Mouse (Mus musculus): ENCODE data around the gene Hid1. TPM values are rescaled to one million over a fixed set of nuclear protein-coding genes. Genes with fewer than 3 reads are reported as not detected.

The Hid1 gene
- total RNA-seq, 2 experiments from 2014 or later: 0.07 TPM; not detected in 1

GRCm38 (mm10) chr11:115376722-115377121, 9.2 kb upstream of the Hid1 start:
- no peak for ATAC-seq (ENCODE audit: poor library complexity, severe bottlenecking)

- ATAC-seq (ENCODE audit: poor library complexity, severe bottlenecking): no peak
Observed at GRCm38 (mm10) chr11:115374695-115375425, 7.3 kb upstream of the Hid1 start.

GRCm38 (mm10) chr11:115373805-115374694, 6.5 kb upstream of the Hid1 start:
- ATAC-seq (ENCODE audit: poor library complexity, severe bottlenecking): peak; percentile 68

- no peak for ATAC-seq (ENCODE audit: poor library complexity, severe bottlenecking)
Observed at GRCm38 (mm10) chr11:115372737-115373136, 5.2 kb upstream of the Hid1 start.

GRCm38 (mm10) chr11:115372015-115372414, 4.5 kb upstream of the Hid1 start:
- no peak for ATAC-seq (ENCODE audit: poor library complexity, severe bottlenecking)

- no peak for ATAC-seq (ENCODE audit: poor library complexity, severe bottlenecking)
Observed at GRCm38 (mm10) chr11:115371354-115371753, 3.8 kb upstream of the Hid1 start.

- ATAC-seq (ENCODE audit: poor library complexity, severe bottlenecking): no peak
Observed at GRCm38 (mm10) chr11:115370368-115370767, 2.8 kb upstream of the Hid1 start.

GRCm38 (mm10) chr11:115366706-115367394, 706 bp downstream of the Hid1 start:
- no peak for ATAC-seq (ENCODE audit: poor library complexity, severe bottlenecking)

GRCm38 (mm10) chr11:115366039-115366705, 1.4 kb downstream of the Hid1 start:
- no peak for ATAC-seq (ENCODE audit: poor library complexity, severe bottlenecking)

- ATAC-seq (ENCODE audit: poor library complexity, severe bottlenecking): no peak
Observed at GRCm38 (mm10) chr11:115364136-115364535, 3.4 kb downstream of the Hid1 start.

- peak; percentile 47 for ATAC-seq (ENCODE audit: poor library complexity, severe bottlenecking)
Observed at GRCm38 (mm10) chr11:115359726-115360125, 7.8 kb downstream of the Hid1 start.

- ATAC-seq (ENCODE audit: poor library complexity, severe bottlenecking): no peak
Observed at GRCm38 (mm10) chr11:115359293-115359692, 8.3 kb downstream of the Hid1 start.

GRCm38 (mm10) chr11:115358468-115358867, 9.1 kb downstream of the Hid1 start:
- ATAC-seq (ENCODE audit: poor library complexity, severe bottlenecking): peak; percentile 56

GRCm38 (mm10) chr11:115354183-115354582, 13.4 kb downstream of the Hid1 start:
- peak; percentile 90 for ATAC-seq (ENCODE audit: poor library complexity, severe bottlenecking)

- ATAC-seq (ENCODE audit: poor library complexity, severe bottlenecking): no peak
Observed at GRCm38 (mm10) chr11:115353375-115353774, 14.2 kb downstream of the Hid1 start.

- ATAC-seq (ENCODE audit: poor library complexity, severe bottlenecking): no peak
Observed at GRCm38 (mm10) chr11:115349976-115350375, 17.6 kb downstream of the Hid1 start.

GRCm38 (mm10) chr11:115348681-115349248, 18.8 kb downstream of the Hid1 start:
- ATAC-seq (ENCODE audit: poor library complexity, severe bottlenecking): no peak

GRCm38 (mm10) chr11:115345515-115345914, 22.0 kb downstream of the Hid1 start:
- ATAC-seq (ENCODE audit: poor library complexity, severe bottlenecking): no peak

- ATAC-seq (ENCODE audit: poor library complexity, severe bottlenecking): no peak
Observed at GRCm38 (mm10) chr11:115344967-115345366, 22.6 kb downstream of the Hid1 start.

- ATAC-seq (ENCODE audit: poor library complexity, severe bottlenecking): no peak
Observed at GRCm38 (mm10) chr11:115341866-115342265, 25.7 kb downstream of the Hid1 start.

Measured in megakaryocyte, adult 5-6 weeks (primary cell).